Mouse (Mus musculus) heart, postnatal 0 days (tissue): ENCODE data around the gene Copg2.

Experiments used
- CTCF ChIP-seq: IDR thresholded peaks from 2 replicates; pipeline ENCODE4 v1.5.1; 2016; ENCODE audit warnings: antibody characterized with exemption, control low read depth, low read depth
- EP300 ChIP-seq: IDR thresholded peaks from 2 replicates; pipeline ENCODE4 v1.6.1; 2016; ENCODE audit warnings: antibody characterized with exemption, low read depth

GRCm38 (mm10) chr6:30884856-30885255 is 11.7 kb downstream of the Copg2 start:
- no peak for TF ChIP-seq CTCF
- no peak for TF ChIP-seq EP300
